ENCODE assay signal across 8 mouse cellular contexts in genomic region chr12:73546086-73546711, GRCm38 (mm10). TPM values are rescaled to one million over a fixed set of nuclear protein-coding genes. Genes with fewer than 3 reads are reported as not detected.
DNase-seq lines count a peak whose midpoint lies in the region; ATAC-seq and TF ChIP-seq lines count a peak whose summit lies in the region.

Gene Tmem30b (minus strand): TSS chr12:73546392.

- H3K4me3 ChIP-seq in neural tube, embryonic 11.5 days (ENCODE audit: low read depth, low read length): peak within 1 kb of the TSS; percentile 37
- H3K4me3 ChIP-seq in forebrain, postnatal 0 days (ENCODE audit: low read depth, low read length): peak within 1 kb of the TSS; percentile 36
- peak within 1 kb of the TSS; percentile 35 for H3K4me3 ChIP-seq in midbrain, embryonic 11.5 days (ENCODE audit: low read depth, low read length)

- H3K27ac ChIP-seq in neural tube, embryonic 11.5 days (ENCODE audit: low read depth, low read length): no peak within 1 kb of the TSS
- no peak within 1 kb of the TSS for H3K27ac ChIP-seq in forebrain, postnatal 0 days (ENCODE audit: low read depth, low read length)
- no peak within 1 kb of the TSS for H3K27ac ChIP-seq in midbrain, embryonic 11.5 days (ENCODE audit: low read depth, low read length)

- H3K36me3 ChIP-seq in neural tube, embryonic 11.5 days (ENCODE audit: control insufficient read depth, insufficient read depth, low read length): no peaks in the 10 kb centered on the region
- no peaks in the 10 kb centered on the region for H3K36me3 ChIP-seq in forebrain, postnatal 0 days (ENCODE audit: insufficient read depth)
- no peaks in the 10 kb centered on the region for H3K36me3 ChIP-seq in midbrain, embryonic 11.5 days (ENCODE audit: control insufficient read depth, insufficient read depth, low read length)

- 2% methylated on average over 37 of the region's 61 CpGs for WGBS in neural tube, embryonic 11.5 days
- 3% methylated on average over 39 of the region's 61 CpGs for WGBS in forebrain, postnatal 0 days
- 2% methylated on average over 30 of the region's 61 CpGs for WGBS in midbrain, embryonic 11.5 days

- ATAC-seq in neural tube, embryonic 11.5 days (ENCODE audit: insufficient read depth, low FRiP score, low TSS enrichment): peak; percentile 20; the same call in 1 of the 2 replicates
- 0 out of 2 replicates have a peak, but pooled peaks have one; percentile 29 for ATAC-seq in forebrain, postnatal 0 days
- ATAC-seq in midbrain, embryonic 11.5 days (ENCODE audit: low FRiP score): peak; percentile 50; the same call in 1 of the 2 replicates

- peak; percentile 43 for DNase-seq in neural tube, embryonic 11.5 days (ENCODE audit: low spot score)
- no peak for DNase-seq in neural tube, embryonic 10.5 days (ENCODE audit: extremely low spot score, low spot score)
- peak; percentile 17 for DNase-seq in forebrain, postnatal 0 days
- DNase-seq in kidney, postnatal 36 days: peak; percentile 72 to 84
- no peak for DNase-seq in midbrain, embryonic 11.5 days (ENCODE audit: low spot score, missing footprints)
- peak; percentile 88 for DNase-seq in urinary bladder, postnatal 14 days (ENCODE audit: low spot score)
- DNase-seq in adrenal gland, adult 2 months: no peak
- DNase-seq in layer of hippocampus, postnatal 25 days (ENCODE audit: extremely low spot score in 1 of 2, low spot score in 1 of 2): no peak

- TF ChIP-seq CTCF in forebrain, postnatal 0 days (IDR thresholded peaks at IDR 0.05; ENCODE audit: low read depth): no peak

- H3K27me3 ChIP-seq in neural tube, embryonic 11.5 days (ENCODE audit: control insufficient read depth, insufficient read depth, low read length): peaks cover 59% of the 10 kb centered on the region
- H3K27me3 ChIP-seq in forebrain, postnatal 0 days (ENCODE audit: insufficient read depth, low read length): peaks cover 77% of the 10 kb centered on the region
- H3K27me3 ChIP-seq in midbrain, embryonic 11.5 days (ENCODE audit: control insufficient read depth, insufficient read depth, low read length): peaks cover 64% of the 10 kb centered on the region

- 0 out of 2 replicates have a peak, but pooled peaks cover 2% of the 10 kb centered on the region for H3K4me1 ChIP-seq in neural tube, embryonic 11.5 days (ENCODE audit: control insufficient read depth, insufficient read depth, low read length)
- 0 out of 2 replicates have a peak, but pooled peaks cover 4% of the 10 kb centered on the region for H3K4me1 ChIP-seq in forebrain, postnatal 0 days (ENCODE audit: insufficient read depth)
- H3K4me1 ChIP-seq in midbrain, embryonic 11.5 days (ENCODE audit: control insufficient read depth, insufficient read depth, low read length): peaks cover 13% of the 10 kb centered on the region

- H3K9ac ChIP-seq in neural tube, embryonic 11.5 days (ENCODE audit: low read length): peak within 1 kb of the TSS; percentile 18; the same call in 1 of the 2 replicates
- 0 out of 2 replicates have a peak within 1 kb of the TSS, but pooled peaks have one; percentile 10 for H3K9ac ChIP-seq in forebrain, postnatal 0 days
- H3K9ac ChIP-seq in midbrain, embryonic 11.5 days (ENCODE audit: low read length): 0 out of 2 replicates have a peak within 1 kb of the TSS, but pooled peaks have one; percentile 16

- peak within 1 kb of the TSS; percentile 45 for H3K4me2 ChIP-seq in neural tube, embryonic 11.5 days (ENCODE audit: low read depth)
- H3K4me2 ChIP-seq in forebrain, postnatal 0 days (ENCODE audit: low read depth): peak within 1 kb of the TSS; percentile 45
- peak within 1 kb of the TSS; percentile 51 for H3K4me2 ChIP-seq in midbrain, embryonic 11.5 days

- no peaks in the 10 kb centered on the region for H3K9me3 ChIP-seq in neural tube, embryonic 11.5 days (ENCODE audit: control insufficient read depth, low read length)
- no peaks in the 10 kb centered on the region for H3K9me3 ChIP-seq in forebrain, postnatal 0 days (ENCODE audit: low read length)
- H3K9me3 ChIP-seq in midbrain, embryonic 11.5 days (ENCODE audit: control insufficient read depth, low read length): no peaks in the 10 kb centered on the region

RNA-seq across cellular contexts. Expression of gene Tmem30b, which starts in this region (rescaled TPM):
- polyA plus RNA-seq in neural tube, embryonic 11.5 days (2014; fragmentation: Nextera tagmentation; extraction: Ambion mirVana): 2.3 and 2.6 TPM in 2 replicates
- 0.23 and 0.43 TPM in 2 replicates for total RNA-seq in forebrain, postnatal 0 days (2014; rRNA removed)
- polyA plus RNA-seq in forebrain, postnatal 0 days (2015; fragmentation: Nextera tagmentation; extraction: Ambion mirVana): 0.23 and 0.34 TPM in 2 replicates
- polyA plus RNA-seq in midbrain, embryonic 11.5 days (2014; fragmentation: Nextera tagmentation; extraction: Ambion mirVana): 0.92 and 1.8 TPM in 2 replicates
- total RNA-seq in adrenal gland, adult 2 months (2021): under 1 TPM; 0.09 to 0.41 TPM
- 0.23 and 0.25 TPM in 2 replicates for polyA plus RNA-seq in adrenal gland, adult 2 months (2012; rRNA removed)
- total RNA-seq in layer of hippocampus, postnatal 25 days (2021): under 1 TPM in 1 of 2 experiments, not detected in 1; 0.12 TPM

Comparison
In these comparisons a context has a peak if more than half of its experiments do, and no peak if none do; other contexts are left out.
1. DNase-seq: peak in neural tube, embryonic 11.5 days (single experiment), kidney, postnatal 36 days (2 of 2) and urinary bladder, postnatal 14 days (single experiment); none in neural tube, embryonic 10.5 days (single experiment), midbrain, embryonic 11.5 days (single experiment), adrenal gland, adult 2 months (single experiment) and layer of hippocampus, postnatal 25 days (0 of 2).
2. Peak in DNase-seq, ATAC-seq, H3K4me3 ChIP-seq, H3K9ac ChIP-seq and H3K4me2 ChIP-seq in forebrain, postnatal 0 days; RNA of the gene not detected or under 1 TPM.
3. Peak in every context shown above with its lines, with median percentiles within 50 percentile points of each other: ATAC-seq, H3K4me2 ChIP-seq, H3K4me3 ChIP-seq and H3K9ac ChIP-seq.